Mouse (Mus musculus) forebrain, embryonic 11.5 days (tissue): ENCODE data around the gene Kcnh4. TPM values are rescaled to one million over a fixed set of nuclear protein-coding genes. Genes with fewer than 3 reads are reported as not detected.
A peak's percentile ranks its signal among the peaks of the same experiment; 100 is the strongest.

Experiments used
- ATAC-seq: fragments of 200-750 bp; cut with Nextera tagmentation; replicated peaks from 2 replicates; pipeline ENCODE4 v1.8.0; 2017; ENCODE audit warnings: moderate TSS enrichment; ENCODE audit not compliant: low FRiP score
- DNase-seq: peaks from one replicate; pipeline ENCODE4 v3.0.0-alpha.2; 2017; ENCODE audit warnings: low spot score
- H3K27ac ChIP-seq: fragments of 300-500 bp; sonication (generic); 2 replicates; pipeline ENCODE4 v1.5.1; 2014; ENCODE audit warnings: low read depth, low read length
- H3K27me3 ChIP-seq: fragments of 300-500 bp; sonication (generic); 2 replicates; pipeline ENCODE4 v1.6.1; 2014; ENCODE audit warnings: mild to moderate bottlenecking, low read length, mixed read lengths; ENCODE audit not compliant: control insufficient read depth, insufficient read depth
- H3K36me3 ChIP-seq: fragments of 300-500 bp; sonication (generic); 2 replicates; pipeline ENCODE4 v1.6.1; 2014; ENCODE audit warnings: mild to moderate bottlenecking, low read length, moderate library complexity, mixed read lengths; ENCODE audit not compliant: control insufficient read depth, insufficient read depth
- H3K4me1 ChIP-seq: fragments of 300-500 bp; sonication (generic); replicated peaks from 2 replicates; pipeline ENCODE4 v1.6.1; 2014; ENCODE audit warnings: low read length, mixed read lengths; ENCODE audit not compliant: control insufficient read depth, insufficient read depth
- H3K4me2 ChIP-seq: fragments of 300-500 bp; sonication (generic); 2 replicates; pipeline ENCODE4 v1.6.1; 2014; ENCODE audit warnings: low read depth, mild to moderate bottlenecking, low read length, moderate library complexity, mixed read lengths; ENCODE audit not compliant: severe bottlenecking
- H3K4me3 ChIP-seq: fragments of 300-500 bp; sonication (generic); 2 replicates; pipeline ENCODE4 v1.5.1; 2014; ENCODE audit warnings: low read depth, low read length
- H3K9ac ChIP-seq: fragments of 300-500 bp; sonication (generic); 2 replicates; pipeline ENCODE4 v1.6.1; 2014; ENCODE audit warnings: low read length
- H3K9me3 ChIP-seq: fragments of 300-500 bp; sonication (generic); 2 replicates; pipeline ENCODE4 v1.6.1; 2016; ENCODE audit warnings: low read length, mixed read lengths; ENCODE audit not compliant: control insufficient read depth
- WGBS: fragments of 180-500 bp; shearing (Covaris S2); extraction: QIAGEN DNeasy Blood & Tissue Kit; methylation state at CpG from one replicate; pipeline ENCODE4 v1.1.7; 2014; 5-methylcytosine and 5-hydroxymethylcytosine counted together
- polyA plus RNA-seq: library from polyadenylated mRNA; unstranded; fragments of >200 nt; fragmentation: Nextera tagmentation; extraction: Ambion mirVana; gene quantifications from 2 replicates; pipeline ENCODE4 v1.2.1, GENCODE M21; 2014

Kcnh4 gene
- polyA plus RNA-seq, 1 experiment from 2014 or later, result 2.7 TPM

DNA sequence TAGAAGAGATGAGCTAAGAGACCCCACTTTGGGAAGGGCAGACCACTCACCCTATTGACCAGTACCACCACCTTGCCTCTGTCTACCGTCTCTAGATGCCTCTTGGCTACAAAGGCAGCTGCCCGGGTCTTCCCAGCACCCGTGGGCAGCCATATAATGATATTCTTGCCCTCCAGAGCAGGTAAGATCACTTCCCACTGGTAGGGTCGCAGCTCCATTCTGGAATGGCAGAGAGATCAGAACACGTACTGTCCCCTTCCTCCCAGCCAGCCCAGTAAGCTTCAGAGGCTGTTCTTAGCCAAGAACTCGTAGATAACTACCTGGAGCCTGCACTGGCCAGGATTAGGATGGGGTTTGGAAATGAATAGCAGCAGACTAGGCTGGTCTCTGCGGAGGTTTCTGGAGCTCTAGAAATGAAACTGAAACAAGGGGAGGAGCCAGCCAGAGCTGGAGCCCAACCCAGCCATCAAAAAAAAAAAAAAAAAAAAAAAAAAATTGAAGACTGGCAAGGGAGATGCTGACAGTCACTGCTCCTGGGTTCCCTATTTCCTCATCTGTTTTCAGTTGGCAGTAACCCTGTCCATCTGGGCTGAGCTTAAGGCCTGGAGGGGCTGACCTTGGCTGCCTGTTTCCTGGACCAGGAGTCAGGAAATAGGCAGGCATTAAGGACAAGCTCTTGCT is 55.8 kb downstream of the Kcnh4 start, which contains the start of gene Dhx58:
Gene Dhx58 (minus strand): TSS at position 421 of the 681 bp plus-strand sequence.
- H3K9ac ChIP-seq, result no peak within 1 kb of the TSS
- H3K36me3 ChIP-seq, result peaks cover 4% of the 10 kb centered on the region; the same call in 1 of the 2 replicates
- H3K27me3 ChIP-seq, result no peaks in the 10 kb centered on the region
- no peak for ATAC-seq
- no peak within 1 kb of the TSS for H3K4me3 ChIP-seq
- H3K27ac ChIP-seq, result no peak within 1 kb of the TSS
- H3K4me1 ChIP-seq, result 0 out of 2 replicates have a peak, but pooled peaks cover 2% of the 10 kb centered on the region
- no peaks in the 10 kb centered on the region for H3K9me3 ChIP-seq
- no peak for DNase-seq
- WGBS, result 66% methylated on average over 7 of the region's 7 CpGs
- no peak within 1 kb of the TSS for H3K4me2 ChIP-seq

DNA sequence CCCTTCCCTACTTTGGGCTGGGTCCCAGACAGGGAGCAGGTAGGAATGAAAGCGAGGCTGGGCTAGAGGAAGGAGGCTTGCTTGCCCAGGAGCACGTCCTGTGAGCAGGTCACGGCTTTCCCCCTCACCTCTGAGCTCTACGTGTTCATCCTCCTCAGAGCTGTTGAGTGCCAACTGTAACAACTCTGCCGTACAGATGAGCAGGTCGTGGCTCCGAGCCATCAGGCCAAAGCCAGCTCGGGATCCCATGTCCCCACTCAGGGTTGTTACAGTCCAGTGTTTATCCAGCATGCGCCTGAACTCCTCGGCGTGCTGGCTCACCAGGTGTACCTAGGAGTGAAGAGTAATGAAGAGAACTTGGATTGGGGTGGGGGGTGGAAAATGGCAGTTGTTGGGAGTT is 56.4 kb downstream of the Kcnh4 start:
- no peak for ATAC-seq
- WGBS, result 74% methylated on average over 11 of the region's 11 CpGs
- H3K4me2 ChIP-seq, result no peak overlapping the region

DNA sequence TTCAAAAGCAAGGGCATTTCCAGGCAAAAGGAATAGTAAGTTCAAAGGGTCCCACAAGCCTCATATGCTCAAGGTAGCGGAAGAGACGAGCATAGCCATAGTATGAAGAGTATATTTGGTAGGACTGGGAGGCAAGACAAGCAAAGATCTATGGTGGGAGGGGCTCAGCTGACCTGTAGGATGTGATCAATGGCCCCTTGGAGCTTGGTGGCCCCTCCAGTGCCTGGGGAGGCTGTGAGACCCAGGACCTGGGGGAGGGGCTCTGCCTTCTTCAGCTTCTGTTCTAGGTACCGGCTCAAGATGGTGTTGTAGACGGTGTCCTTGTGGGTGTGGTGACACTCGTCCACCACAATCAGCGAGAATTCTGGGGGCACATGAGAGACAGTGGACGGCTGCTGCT is 56.8 kb downstream of the Kcnh4 start:
- ATAC-seq (no peak), DNase-seq (no peak)
- Histone ChIP-seq H3K4me3 (no peak overlapping the region), H3K4me1 (0 out of 2 replicates have a peak, but pooled peaks cover 2% of the 10 kb centered on the region), H3K9me3 (no peaks in the 10 kb centered on the region), H3K36me3 (peaks cover 3% of the 10 kb centered on the region; the same call in 1 of the 2 replicates), H3K27me3 (no peaks in the 10 kb centered on the region), H3K9ac (no peak overlapping the region), H3K4me2 (no peak overlapping the region), H3K27ac (no peak overlapping the region)
- WGBS, result 49% methylated on average over 7 of the region's 7 CpGs

More for the DNA sequence above, 56.4 kb downstream of the Kcnh4 start:
- Histone ChIP-seq H3K27ac (no peak overlapping the region), H3K9me3 (no peaks in the 10 kb centered on the region), H3K4me1 (0 out of 2 replicates have a peak, but pooled peaks cover 2% of the 10 kb centered on the region), H3K9ac (no peak overlapping the region), H3K36me3 (peaks cover 3% of the 10 kb centered on the region; the same call in 1 of the 2 replicates), H3K27me3 (no peaks in the 10 kb centered on the region), H3K4me3 (no peak overlapping the region)
- DNase-seq, result no peak

DNA sequence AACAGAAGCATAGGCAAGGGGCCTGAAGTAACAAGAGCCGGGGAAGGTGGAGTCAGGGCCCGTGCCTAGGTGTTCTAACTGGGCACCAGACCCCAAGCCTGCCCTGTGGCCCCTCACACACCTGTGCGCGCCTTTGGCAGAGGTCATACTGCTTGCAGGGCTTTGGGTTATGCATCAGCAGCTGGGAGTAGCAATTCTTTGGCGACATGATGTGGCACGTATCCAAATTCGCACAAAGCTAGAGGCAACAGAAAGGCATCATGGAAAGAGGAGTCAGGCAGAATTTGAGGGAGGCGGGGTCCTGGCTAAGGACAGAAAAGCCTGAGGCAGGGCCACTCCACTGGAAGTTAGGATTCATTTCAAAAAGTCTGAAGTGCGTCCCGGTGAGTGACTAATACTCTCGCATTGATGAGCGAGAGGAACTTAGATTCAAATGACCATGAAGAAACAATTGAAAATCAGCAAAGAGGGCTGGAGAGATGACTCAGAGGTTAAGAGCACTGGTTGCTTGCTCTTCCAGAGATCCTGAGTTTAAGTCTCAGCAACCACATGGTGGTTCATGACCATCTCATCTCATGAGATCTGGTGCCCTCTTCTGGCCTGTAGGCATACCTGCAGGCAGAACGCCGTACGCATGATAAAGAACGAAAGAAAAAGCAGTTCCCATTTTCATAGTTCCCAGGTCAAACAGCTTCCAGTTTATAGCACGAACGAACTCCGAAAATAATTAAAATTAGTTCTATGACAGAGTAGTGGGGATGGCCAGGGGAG is 57.5 kb downstream of the Kcnh4 start:
- Histone ChIP-seq H3K4me1 (0 out of 2 replicates have a peak, but pooled peaks cover 2% of the 10 kb centered on the region), H3K4me3 (no peak overlapping the region)

DNA sequence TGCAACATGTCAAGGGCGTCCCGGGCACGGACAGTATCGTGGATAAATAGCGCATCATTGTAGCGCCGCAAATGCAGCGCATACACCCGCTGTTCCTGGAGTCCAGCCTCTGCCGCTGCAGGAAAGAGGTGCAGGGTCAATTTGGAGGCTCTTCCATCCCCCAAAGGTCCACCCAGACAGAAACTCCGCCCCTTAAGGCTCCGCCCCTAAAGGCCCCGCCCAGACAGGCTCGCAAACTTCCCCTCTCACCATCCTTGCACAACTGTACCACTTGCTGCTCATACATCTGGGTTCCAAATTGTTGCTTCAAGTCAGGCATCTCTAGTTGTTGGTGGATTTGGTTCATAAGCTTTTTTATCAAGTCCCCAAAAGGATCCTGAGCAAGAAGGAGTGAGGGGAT is 58.4 kb downstream of the Kcnh4 start:
- ATAC-seq (no peak), DNase-seq (peak; percentile 69)
- Histone ChIP-seq H3K36me3 (peaks cover 1% of the 10 kb centered on the region; the same call in 1 of the 2 replicates), H3K4me1 (0 out of 2 replicates have a peak, but pooled peaks cover 2% of the 10 kb centered on the region), H3K27me3 (no peaks in the 10 kb centered on the region), H3K9me3 (no peaks in the 10 kb centered on the region), H3K4me2 (peak overlapping the region; percentile 41), H3K27ac (no peak overlapping the region), H3K4me3 (no peak overlapping the region), H3K9ac (peak overlapping the region; percentile 17; the same call in 1 of the 2 replicates)
- WGBS, result 3% methylated on average over 14 of the region's 14 CpGs

More for the DNA sequence above, 57.5 kb downstream of the Kcnh4 start:
- ATAC-seq (0 out of 2 replicates have a peak, but pooled peaks have one; percentile 46), DNase-seq (peak; percentile 75)
- no peaks in the 10 kb centered on the region for H3K9me3 ChIP-seq
- no peak overlapping the region for H3K4me2 ChIP-seq
- no peak overlapping the region for H3K9ac ChIP-seq
- 35% methylated on average over 19 of the region's 19 CpGs for WGBS
- H3K36me3 ChIP-seq, result peaks cover 3% of the 10 kb centered on the region; the same call in 1 of the 2 replicates
- H3K27me3 ChIP-seq, result no peaks in the 10 kb centered on the region
- no peak overlapping the region for H3K27ac ChIP-seq

DNA sequence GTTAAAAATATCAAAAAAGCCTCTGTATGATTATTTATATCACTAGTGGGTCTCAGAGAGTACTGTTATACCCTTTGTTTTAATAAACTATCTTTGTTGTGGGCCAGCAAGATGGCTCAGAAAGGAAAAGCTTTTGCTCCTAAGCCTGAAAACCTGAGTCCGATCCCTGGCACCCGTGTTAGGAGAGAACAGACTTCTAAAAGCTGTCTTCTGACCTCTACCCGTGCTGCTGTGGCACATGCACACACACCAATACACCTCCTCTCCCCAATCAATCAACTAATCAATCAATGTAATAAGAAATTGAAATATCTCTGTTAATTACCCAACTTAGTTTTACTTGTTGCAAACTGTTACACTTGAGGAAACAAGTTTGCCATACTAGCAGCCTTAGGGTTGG is 59.0 kb downstream of the Kcnh4 start:
- Histone ChIP-seq H3K36me3 (no peaks in the 10 kb centered on the region; the same call in 1 of the 2 replicates), H3K27me3 (no peaks in the 10 kb centered on the region), H3K4me1 (0 out of 2 replicates have a peak, but pooled peaks cover 2% of the 10 kb centered on the region), H3K9me3 (no peaks in the 10 kb centered on the region), H3K4me2 (peak overlapping the region; percentile 41; the same call in 1 of the 2 replicates), H3K27ac (no peak overlapping the region), H3K4me3 (no peak overlapping the region), H3K9ac (no peak overlapping the region)
- ATAC-seq (no peak), DNase-seq (no peak)
- WGBS, result 72% methylated on average over 3 of the region's 3 CpGs

DNA sequence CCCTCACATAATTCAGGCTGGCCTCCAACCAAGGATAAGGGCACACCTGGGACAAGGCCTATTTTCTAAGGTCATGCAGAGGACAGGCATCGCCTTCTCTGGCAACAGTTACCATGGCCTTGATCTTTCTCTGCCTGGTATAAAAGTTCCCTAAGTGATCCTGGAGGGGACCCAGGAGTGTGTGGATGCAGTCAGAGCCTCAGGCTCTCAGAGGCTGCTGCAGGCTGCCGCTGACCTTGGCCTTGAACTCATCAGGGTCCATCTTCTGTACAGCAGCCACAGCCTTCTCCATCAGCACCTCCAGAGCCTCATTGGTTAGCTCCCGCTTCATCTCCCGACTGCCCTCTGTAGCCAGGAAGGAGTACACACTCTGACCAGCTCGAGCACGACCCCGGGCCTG is 61.8 kb downstream of the Kcnh4 start:
- Histone ChIP-seq H3K4me3 (no peak overlapping the region), H3K27ac (no peak overlapping the region), H3K9me3 (no peaks in the 10 kb centered on the region), H3K36me3 (no peaks in the 10 kb centered on the region), H3K9ac (no peak overlapping the region), H3K27me3 (peaks cover 4% of the 10 kb centered on the region; the same call in 1 of the 2 replicates), H3K4me1 (peaks cover 2% of the 10 kb centered on the region; the same call in 1 of the 2 replicates), H3K4me2 (no peak overlapping the region)
- WGBS, result 80% methylated on average over 7 of the region's 7 CpGs
- no peak for DNase-seq
- ATAC-seq, result no peak

DNA sequence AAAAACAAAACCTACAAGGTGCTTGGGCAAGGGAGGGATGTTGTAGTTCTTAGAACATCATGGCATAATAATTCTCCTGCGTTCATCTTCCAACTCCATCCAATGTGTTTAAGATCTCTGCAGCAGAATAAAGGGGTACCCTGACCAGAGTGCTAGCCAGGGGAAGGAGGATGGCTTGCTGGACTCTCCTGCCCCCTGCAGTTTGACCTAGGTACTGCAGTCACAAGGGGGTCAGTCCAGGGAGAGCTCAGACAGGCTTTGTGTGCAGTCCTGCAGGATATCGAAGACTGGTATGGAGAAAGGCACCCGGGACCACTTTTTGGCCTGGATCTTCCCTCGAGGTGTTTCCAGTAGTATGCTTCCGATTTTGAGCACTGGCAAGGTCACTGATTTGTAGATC is 64.8 kb downstream of the Kcnh4 start:
- WGBS, result 44% methylated on average over 5 of the region's 5 CpGs
- Histone ChIP-seq H3K27ac (no peak overlapping the region), H3K27me3 (peaks cover 10% of the 10 kb centered on the region; the same call in 1 of the 2 replicates), H3K4me2 (no peak overlapping the region), H3K9ac (no peak overlapping the region), H3K4me1 (no peaks in the 10 kb centered on the region; the same call in 1 of the 2 replicates), H3K9me3 (no peaks in the 10 kb centered on the region), H3K36me3 (no peaks in the 10 kb centered on the region), H3K4me3 (no peak overlapping the region)
- peak; percentile 89 for DNase-seq
- ATAC-seq, result no peak
